Mouse (Mus musculus): ENCODE measurements around the gene Sec24a.
"Not testable (repeated sequence)": the region's sequence is repeated elsewhere in the genome, so short reads cannot be mapped to it uniquely, and the experiment has no call there.

Sec24a gene

GRCm38 (mm10) chr11:51688330-51689328, 74.8 kb downstream of the Sec24a start, which contains the start of gene 0610009B22Rik:
Gene 0610009B22Rik (minus strand): TSS chr11:51688874.
- DNase-seq (ENCODE audit: low read depth, low spot score): peak; percentile 100

- DNase-seq (ENCODE audit: low read depth, low spot score): no peak
These were observed 81.5 kb downstream of the Sec24a start for GRCm38 (mm10) chr11:51681976-51682374.

DNA sequence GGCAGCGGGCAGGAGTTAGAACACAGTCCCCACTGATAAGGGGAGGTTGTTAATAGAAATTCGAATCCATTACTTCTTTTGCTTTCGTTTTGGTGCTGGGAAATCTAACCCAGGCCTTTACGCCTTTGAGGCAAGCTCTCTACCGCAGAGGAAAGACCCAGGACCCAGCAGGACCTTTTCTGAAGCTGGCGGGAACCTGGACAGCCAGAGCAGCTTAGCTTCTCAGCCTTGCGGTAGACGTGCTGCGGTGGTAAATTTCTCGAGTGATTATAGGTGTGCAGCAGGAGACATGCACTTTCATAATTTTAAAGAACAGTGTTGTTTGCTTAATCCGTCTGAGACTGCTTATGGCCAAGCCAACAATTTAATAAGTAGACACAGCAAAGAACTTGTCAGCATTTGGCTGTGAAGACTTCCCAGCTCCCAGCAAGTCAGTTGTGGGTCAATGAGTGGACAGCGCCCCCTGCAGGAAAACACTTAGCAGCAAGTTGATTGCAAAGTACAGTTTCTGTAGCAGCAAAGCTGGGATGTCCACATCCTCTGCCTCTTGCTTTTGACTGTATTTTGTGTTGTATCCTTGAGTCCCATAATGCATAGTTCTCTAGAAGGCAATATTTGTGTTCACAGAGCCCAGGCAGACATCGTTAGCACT, 82.0 kb downstream of the Sec24a start:
- peak; percentile 93 for DNase-seq (ENCODE audit: low read depth, low spot score)

- no peak for DNase-seq (ENCODE audit: low read depth, low spot score)
These were observed 84.0 kb downstream of the Sec24a start for GRCm38 (mm10) chr11:51679466-51679865.

DNA sequence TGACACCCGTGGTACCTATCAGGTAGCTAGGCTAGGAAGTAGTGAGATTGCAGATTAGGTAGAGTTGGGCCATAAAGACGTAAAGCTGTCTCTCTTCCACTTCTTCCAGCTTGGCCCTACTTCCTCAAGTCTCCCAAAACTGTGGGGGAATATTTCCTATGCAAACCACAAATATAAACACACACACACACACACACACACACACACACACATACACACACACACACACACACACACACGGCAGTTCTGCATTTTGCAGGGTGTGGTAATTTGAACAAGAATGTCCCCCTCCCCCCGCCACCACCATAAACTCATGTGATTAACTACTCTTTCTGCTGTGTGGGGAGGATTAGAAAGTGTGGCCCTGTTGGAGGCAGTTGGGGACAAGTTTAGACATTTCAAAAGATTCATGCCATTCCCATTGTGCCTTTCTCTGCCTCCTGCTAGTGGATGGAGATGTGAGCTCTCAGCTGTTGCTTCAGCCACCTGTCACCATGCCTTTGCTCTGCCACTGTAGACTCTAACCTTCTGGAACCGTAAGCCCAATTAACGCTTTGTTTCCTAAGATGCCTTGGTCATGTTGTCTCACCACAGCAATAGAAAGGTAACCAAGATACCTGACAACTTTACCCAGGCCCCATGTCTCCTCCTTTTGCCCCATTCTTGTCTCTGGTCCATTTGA, 85.6 kb downstream of the Sec24a start:
- DNase-seq (ENCODE audit: low read depth, low spot score): no peak

DNA sequence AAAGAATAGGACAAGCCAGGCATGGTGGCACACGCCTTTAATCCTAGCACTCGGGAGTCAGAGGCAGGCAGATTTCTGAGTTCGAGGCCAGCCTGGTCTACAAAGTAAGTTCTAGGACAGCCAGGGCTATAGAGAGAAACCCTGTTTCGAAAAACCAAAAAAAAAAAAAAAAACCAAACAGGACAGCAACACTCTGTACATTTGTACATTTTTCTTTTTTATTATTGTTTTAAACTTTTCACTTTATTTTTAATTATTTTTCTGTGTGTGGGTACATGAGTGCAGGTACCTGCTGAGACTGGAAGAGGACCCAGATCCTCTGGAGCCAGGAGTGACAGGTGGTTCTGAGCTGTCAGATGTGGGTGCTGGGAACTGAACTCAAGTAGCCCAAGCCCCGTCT, 88.0 kb downstream of the Sec24a start:
- no peak for DNase-seq (ENCODE audit: low read depth, low spot score)

GRCm38 (mm10) chr11:51673291-51673690, 90.1 kb downstream of the Sec24a start:
- DNase-seq (ENCODE audit: low read depth, low spot score): no peak

DNA sequence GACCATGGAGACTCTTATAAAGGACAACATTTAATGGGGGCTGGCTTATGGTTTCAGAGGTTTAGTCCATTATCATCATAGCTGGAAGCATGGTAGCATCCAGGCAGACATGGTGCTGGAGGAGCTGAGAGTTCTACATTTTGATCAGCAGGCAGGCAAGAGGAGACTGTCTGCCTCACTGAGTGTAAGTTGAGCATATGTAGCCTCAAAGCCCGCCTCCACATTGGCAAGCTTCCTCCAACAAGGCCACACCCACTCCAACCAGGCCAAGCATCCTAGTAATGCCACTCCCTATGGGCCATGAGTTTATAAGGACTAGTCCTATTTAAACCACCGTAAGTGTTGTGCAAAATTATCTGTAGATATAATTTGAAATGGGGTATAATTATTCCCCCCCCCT, 92.1 kb downstream of the Sec24a start:
- no peak for DNase-seq (ENCODE audit: low read depth, low spot score)

- no peak for DNase-seq (ENCODE audit: low read depth, low spot score)
These were observed 92.6 kb downstream of the Sec24a start for GRCm38 (mm10) chr11:51670846-51671245.

DNA sequence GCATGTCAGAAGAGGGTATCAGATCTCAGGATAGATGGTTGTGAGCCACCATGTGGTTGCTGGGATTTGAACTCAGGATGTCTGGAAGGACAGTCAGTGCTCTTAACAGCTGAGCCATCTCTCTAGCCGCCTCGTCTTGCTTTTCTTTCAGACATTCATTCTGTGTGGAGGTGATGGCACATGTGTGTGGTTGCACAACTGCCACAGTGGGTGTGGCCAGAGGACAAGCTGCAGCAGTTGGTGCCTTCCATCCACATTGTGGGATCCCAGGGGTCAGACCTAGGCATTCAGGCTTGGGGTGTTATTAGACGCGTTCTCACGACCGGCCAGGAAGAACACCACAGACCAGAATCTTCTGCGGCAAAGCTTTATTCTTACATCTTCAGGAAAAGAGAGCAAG, 98.7 kb downstream of the Sec24a start:
- DNase-seq (ENCODE audit: low read depth, low spot score): not testable (repeated sequence)

DNA sequence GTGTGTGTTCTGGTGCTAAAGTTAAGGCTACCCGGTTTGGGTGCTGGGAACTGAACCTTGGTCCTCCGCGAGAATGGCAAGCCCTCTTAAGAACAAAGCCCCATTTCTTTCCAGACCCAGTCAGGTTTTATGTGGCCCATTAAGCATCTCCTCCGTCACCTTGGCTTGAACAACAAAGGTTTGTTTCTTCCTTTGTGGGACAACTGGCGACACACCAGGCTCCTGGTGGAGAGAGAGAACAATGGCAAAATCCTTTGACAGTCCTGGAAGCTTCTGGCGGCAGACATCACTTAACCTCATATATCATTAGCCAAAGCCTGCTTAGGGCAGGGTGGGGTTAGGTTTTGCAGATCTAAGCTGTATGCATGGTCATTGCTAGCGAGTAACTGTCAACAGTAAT, 100.8 kb downstream of the Sec24a start:
- no peak for DNase-seq (ENCODE audit: low read depth, low spot score)

- DNase-seq (ENCODE audit: low read depth, low spot score): peak; percentile 45
These were observed 101.5 kb downstream of the Sec24a start for GRCm38 (mm10) chr11:51661867-51662365.

- peak; percentile 50 for DNase-seq (ENCODE audit: low read depth, low spot score)
These were observed 104.7 kb downstream of the Sec24a start for GRCm38 (mm10) chr11:51658705-51659104.

DNA sequence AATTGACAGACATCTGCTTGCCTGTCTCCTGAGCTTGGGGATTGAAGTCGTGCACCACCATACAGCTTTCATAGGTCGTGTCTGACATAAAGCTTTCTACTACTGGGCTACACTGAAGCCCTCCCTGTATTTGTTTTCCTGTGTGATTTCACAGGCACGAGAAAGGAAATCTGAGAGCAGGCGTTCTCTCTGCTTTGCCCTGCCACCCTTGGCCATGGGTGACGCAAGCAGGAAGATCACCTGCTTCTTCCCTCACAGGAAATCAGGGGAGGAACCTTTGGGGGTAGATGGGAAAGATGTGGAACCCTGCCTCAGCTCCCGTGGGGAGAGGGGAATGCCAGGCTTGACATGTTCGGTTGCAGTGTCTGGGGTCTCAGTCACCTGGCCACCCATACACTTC, 105.1 kb downstream of the Sec24a start:
- no peak for DNase-seq (ENCODE audit: low read depth, low spot score)

DNA sequence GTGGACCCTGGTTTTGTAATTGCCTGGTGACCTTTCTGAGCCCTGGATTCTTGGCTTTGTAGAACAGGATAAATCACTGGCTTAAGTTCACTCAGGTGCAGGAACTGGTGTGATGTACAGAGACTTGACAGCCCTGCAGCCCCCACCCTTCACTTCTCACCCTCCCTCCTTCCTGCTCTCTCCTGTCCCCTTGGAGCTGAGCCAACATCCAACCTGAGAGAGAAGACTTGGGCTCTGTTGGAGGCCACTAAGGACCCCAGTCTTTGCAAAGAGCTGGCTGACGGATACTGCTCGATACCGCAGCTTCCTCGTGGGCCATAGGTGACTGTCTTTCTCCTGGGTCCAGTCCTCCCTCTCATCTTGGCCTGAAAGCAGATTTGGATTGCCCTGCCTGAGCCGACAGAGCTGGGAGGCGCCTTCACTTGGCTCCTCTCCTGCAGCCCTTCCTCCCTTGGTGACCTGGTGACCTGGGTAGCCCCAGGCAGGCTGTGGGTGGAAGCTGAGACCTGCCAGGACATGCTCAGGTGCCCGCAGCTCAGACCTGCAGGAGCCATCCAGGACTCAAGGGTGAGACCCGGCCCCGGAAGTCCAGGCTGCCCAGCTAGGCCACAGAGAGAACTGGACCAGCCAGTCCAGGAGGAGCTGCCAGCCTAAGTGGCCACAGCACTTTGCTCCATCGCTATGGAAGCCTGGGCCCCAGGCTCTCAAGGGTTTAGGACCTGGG, 106.5 kb downstream of the Sec24a start:
- DNase-seq (ENCODE audit: low read depth, low spot score): no peak

- DNase-seq (ENCODE audit: low read depth, low spot score): no peak
These were observed 108.5 kb downstream of the Sec24a start for GRCm38 (mm10) chr11:51654891-51655290.

- no peak for DNase-seq (ENCODE audit: low read depth, low spot score)
These were observed 109.7 kb downstream of the Sec24a start for GRCm38 (mm10) chr11:51653736-51654135.

- DNase-seq (ENCODE audit: low read depth, low spot score): no peak
These were observed 110.5 kb downstream of the Sec24a start for GRCm38 (mm10) chr11:51652889-51653418.

DNA sequence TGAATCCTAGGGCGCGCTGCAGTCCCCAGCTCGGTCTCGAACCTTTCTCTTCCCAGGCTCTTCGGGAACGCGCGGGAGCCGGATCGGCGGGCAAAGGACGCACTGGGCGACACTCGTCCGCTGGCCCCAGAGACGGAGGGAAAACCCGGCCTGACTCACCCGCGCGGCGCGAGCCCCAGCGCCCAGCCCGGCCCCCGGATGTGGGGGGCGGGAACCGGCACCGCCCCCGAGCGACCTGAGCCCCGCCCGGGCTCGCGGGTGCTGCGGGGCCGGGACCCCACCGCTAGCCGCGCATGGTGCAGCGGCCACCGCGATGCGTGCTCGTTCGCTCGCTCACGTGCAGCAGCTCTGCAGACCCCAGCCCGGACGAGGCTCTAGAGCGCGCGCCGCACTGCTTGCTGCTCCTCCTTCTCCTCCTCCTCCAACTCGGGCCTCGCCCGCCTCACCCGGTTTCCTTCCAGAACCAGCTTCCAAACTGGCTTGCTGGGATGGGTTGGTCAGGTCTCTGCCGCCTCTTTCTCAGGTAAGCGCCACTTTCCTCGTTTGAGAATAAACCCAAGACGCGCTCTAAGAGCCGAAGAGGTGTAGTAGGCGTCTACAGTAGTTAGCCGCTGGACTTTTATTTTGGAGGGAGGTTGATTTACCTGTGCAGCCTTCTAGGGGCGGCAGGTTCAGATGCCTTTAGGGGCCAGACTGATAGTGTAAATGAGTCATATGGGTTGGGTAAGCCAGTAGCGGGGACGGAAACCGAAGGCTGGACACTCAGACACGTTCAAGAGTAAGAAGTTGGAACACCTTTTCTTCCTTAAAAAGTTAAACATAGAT, 112.5 kb downstream of the Sec24a start, which contains the start of the genes N4bp3 and D930048N14Rik:
N4bp3 (minus strand) TSS at position 152 of the 825 bp plus-strand sequence.
D930048N14Rik (plus strand) TSS at position 264 of the 825 bp plus-strand sequence.
- peak; percentile 65 for DNase-seq (ENCODE audit: low read depth, low spot score)

- peak; percentile 40 for DNase-seq (ENCODE audit: low read depth, low spot score)
These were observed 113.2 kb downstream of the Sec24a start for GRCm38 (mm10) chr11:51650261-51650660.
